In the genomic region with DNA sequence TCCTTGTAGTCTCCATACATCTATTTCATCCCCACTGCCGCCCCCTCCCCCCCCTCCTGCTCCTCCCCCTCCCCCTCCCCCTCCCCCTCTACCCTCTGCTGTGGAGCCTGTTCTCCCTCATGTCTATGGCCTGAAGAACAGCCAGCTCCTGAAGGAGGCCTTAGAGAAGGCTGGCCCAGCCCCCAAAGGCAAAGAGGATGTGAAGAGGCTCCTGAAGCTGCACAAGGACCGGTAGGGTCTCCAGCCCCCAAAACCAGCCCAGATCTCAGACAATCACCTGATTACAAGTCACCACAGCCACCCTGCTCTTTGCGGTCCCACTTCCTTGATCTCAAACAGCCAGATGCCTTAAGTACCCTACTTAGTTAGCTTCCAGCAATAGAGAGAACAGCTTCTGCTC, we compare ENCODE assay signal across 13 mouse cellular contexts. TPM values are rescaled to one million over a fixed set of nuclear protein-coding genes. Genes with fewer than 3 reads are reported as not detected.
A peak's percentile ranks its signal among the peaks of the same experiment; 100 is the strongest.
DNase-seq lines count a peak whose midpoint lies in the region; ATAC-seq and TF ChIP-seq lines count a peak whose summit lies in the region.
"Had no signal": no experiment of that assay in that cellular context is flagged by ENCODE, and none has a peak within 500 bp of the region (broad histone marks: within the 10 kb centered on the region; RNA-seq: fewer than 3 reads in every experiment).

No protein-coding gene starts in this region.

- H3K4me1 ChIP-seq in heart, postnatal 0 days (ENCODE audit: control insufficient read depth, insufficient read depth), result peaks cover 13% of the 10 kb centered on the region
- H3K4me1 ChIP-seq in testis, adult 2 months (ENCODE audit: control insufficient read depth, insufficient read depth, low read length), result peaks cover 10% of the 10 kb centered on the region

- H3K27me3 ChIP-seq in heart, postnatal 0 days (ENCODE audit: control insufficient read depth, insufficient read depth, low read length), result no peaks in the 10 kb centered on the region
- H3K27me3 ChIP-seq in testis, adult 2 months (ENCODE audit: control insufficient read depth, insufficient read depth, low read length), result no peaks in the 10 kb centered on the region

- intact Hi-C loops in heart, postnatal 14 days (cut with DNase I), result loop anchor here (5.0 kb wide), 1 partner anchor 35 kb away; no protein-coding TSS in a partner anchor

- no peak overlapping the region for H3K9ac ChIP-seq in heart, postnatal 0 days (replicated peaks; ENCODE audit: low read depth, low read length)

- 87% methylated on average over 3 of the region's 3 CpGs for WGBS in heart, postnatal 0 days

- TF ChIP-seq POLR2A in testis, adult 2 months (IDR thresholded peaks at IDR 0.05; ENCODE audit: control insufficient read depth, low read depth, low read length), result no peak

- no peak for TF ChIP-seq CTCF in heart, postnatal 0 days (IDR thresholded peaks at IDR 0.05; ENCODE audit: low read depth)
- TF ChIP-seq CTCF in testis, adult 2 months (IDR thresholded peaks at IDR 0.05; ENCODE audit: control insufficient read depth, insufficient read depth, insufficient replicate concordance, low read depth, low read length), result no peak

- peaks cover 26% of the 10 kb centered on the region for H3K36me3 ChIP-seq in heart, postnatal 0 days (replicated peaks; ENCODE audit: control insufficient read depth, insufficient read depth, low read length)
- peaks cover 6% of the 10 kb centered on the region for H3K36me3 ChIP-seq in testis, adult 2 months (ENCODE audit: control insufficient read depth, insufficient read depth, low read length)

- no peak for TF ChIP-seq EP300 in heart, postnatal 0 days (IDR thresholded peaks at IDR 0.05; ENCODE audit: low read depth)

- no peaks in the 10 kb centered on the region for H3K9me3 ChIP-seq in heart, postnatal 0 days (replicated peaks; ENCODE audit: control insufficient read depth, low read length)

- H3K4me3 ChIP-seq in heart, postnatal 0 days (ENCODE audit: low read depth, low read length), result no peak overlapping the region
- H3K4me3 ChIP-seq in testis, adult 2 months (ENCODE audit: control insufficient read depth, low read depth, low read length), result no peak overlapping the region

- ATAC-seq in heart, postnatal 0 days (ENCODE audit: insufficient read depth, low read depth), result no peak

- no peak for DNase-seq in heart, postnatal 0 days (ENCODE audit: low spot score)
- DNase-seq in heart, postnatal 14 days, result no peak
- DNase-seq in testis, postnatal 10 days (ENCODE audit: low spot score), result no peak
- DNase-seq in induced T-regulatory cell, adult 2 months (ENCODE audit: low read depth), result peak; percentile 12
- DNase-seq in adrenal gland, adult 2 months, result no peak
- DNase-seq in right cerebral cortex, postnatal 25 days, result no peak
- DNase-seq: cerebellum, adult 18-20 months; layer of hippocampus, adult 9-11 months; thymus, postnatal 36 days had no signal

- no peak overlapping the region for H3K4me2 ChIP-seq in heart, postnatal 0 days (ENCODE audit: low read depth, low read length)

- H3K27ac ChIP-seq in heart, postnatal 0 days (ENCODE audit: low read depth), result peak overlapping the region; percentile 99; the same call in 1 of the 2 replicates
- peak overlapping the region; percentile 75 for H3K27ac ChIP-seq in testis, adult 2 months (ENCODE audit: control insufficient read depth, insufficient read depth, low read depth, low read length)

RNA-seq across cellular contexts. Expression of gene Snrpa, which starts 1.1 kb away (rescaled TPM):
- total RNA-seq in heart, postnatal 0 days (2014; rRNA removed; ENCODE audit: low replicate concordance), result 78.2 and 79.4 TPM in 2 replicates
- 60.5 and 69.3 TPM in 2 replicates for polyA plus RNA-seq in heart, postnatal 0 days (2015; fragmentation: Nextera tagmentation; extraction: Ambion mirVana)
- 10 to 100 TPM; 38.9 to 47.7 TPM for total RNA-seq in heart, postnatal 14 days (2021)
- 128 and 134 TPM in 2 replicates for polyA plus RNA-seq in testis, adult 2 months (2012; rRNA removed)
- 10 to 100 TPM; 72.5 to 93.0 TPM for total RNA-seq in adrenal gland, adult 2 months (2021)
- polyA plus RNA-seq in adrenal gland, adult 2 months (2012; rRNA removed), result 223 and 231 TPM in 2 replicates

RNA-seq across cellular contexts. Expression of gene BC024978, which starts 1.6 kb away (rescaled TPM):
- 1.8 and 4.8 TPM in 2 replicates for total RNA-seq in heart, postnatal 0 days (2014; rRNA removed; ENCODE audit: low replicate concordance)
- 2.0 and 2.1 TPM in 2 replicates for polyA plus RNA-seq in heart, postnatal 0 days (2015; fragmentation: Nextera tagmentation; extraction: Ambion mirVana)
- total RNA-seq in heart, postnatal 14 days (2021), result 10 to 100 TPM; 12.3 to 12.5 TPM
- 44.3 TPM in 2 replicates for polyA plus RNA-seq in testis, adult 2 months (2012; rRNA removed)
- 10 to 100 TPM; 21.6 to 24.9 TPM for total RNA-seq in adrenal gland, adult 2 months (2021)
- 24.9 and 25.2 TPM in 2 replicates for polyA plus RNA-seq in adrenal gland, adult 2 months (2012; rRNA removed)

RNA-seq across cellular contexts. Expression of gene Mia, which starts 16.2 kb away (rescaled TPM):
- not detected in 2 replicates for total RNA-seq in heart, postnatal 0 days (2014; rRNA removed; ENCODE audit: low replicate concordance)
- polyA plus RNA-seq in heart, postnatal 0 days (2015; fragmentation: Nextera tagmentation; extraction: Ambion mirVana), result 0.25 and 0.38 TPM in 2 replicates
- total RNA-seq in heart, postnatal 14 days (2021), result not detected
- 6.9 and 7.8 TPM in 2 replicates for polyA plus RNA-seq in testis, adult 2 months (2012; rRNA removed)
- total RNA-seq in adrenal gland, adult 2 months (2021), result not detected
- polyA plus RNA-seq in adrenal gland, adult 2 months (2012; rRNA removed), result 0.44 TPM in 1 of 2 replicates, not detected in the other
- polyA plus RNA-seq: inflammation-experienced regulatory T-cells, adult 6 months had no signal

RNA-seq across cellular contexts. Expression of gene Gm21983, which starts 16.2 kb away (rescaled TPM):
- total RNA-seq in heart, postnatal 0 days (2014; rRNA removed; ENCODE audit: low replicate concordance), result not detected in 2 replicates
- polyA plus RNA-seq in heart, postnatal 0 days (2015; fragmentation: Nextera tagmentation; extraction: Ambion mirVana), result 0.15 TPM in 1 of 2 replicates, not detected in the other
- total RNA-seq in heart, postnatal 14 days (2021), result not detected
- polyA plus RNA-seq in testis, adult 2 months (2012; rRNA removed), result not detected in 2 replicates
- total RNA-seq in adrenal gland, adult 2 months (2021), result not detected
- 0.10 TPM in 1 of 2 replicates, not detected in the other for polyA plus RNA-seq in adrenal gland, adult 2 months (2012; rRNA removed)
- total RNA-seq: adrenal gland, postnatal 14 days; granulocyte monocyte progenitor cell, adult 5-6 weeks had no signal
- polyA plus RNA-seq: inflammation-experienced regulatory T-cells, adult 6 months had no signal

RNA-seq across cellular contexts. Expression of gene Rab4b, which starts 18.4 kb away (rescaled TPM):
- 42.5 and 74.2 TPM in 2 replicates for total RNA-seq in heart, postnatal 0 days (2014; rRNA removed; ENCODE audit: low replicate concordance)
- 44.4 and 45.9 TPM in 2 replicates for polyA plus RNA-seq in heart, postnatal 0 days (2015; fragmentation: Nextera tagmentation; extraction: Ambion mirVana)
- 10 to 100 TPM; 21.9 to 22.1 TPM for total RNA-seq in heart, postnatal 14 days (2021)
- 64.5 and 65.1 TPM in 2 replicates for polyA plus RNA-seq in testis, adult 2 months (2012; rRNA removed)
- 10 to 100 TPM; 53.2 to 60.9 TPM for total RNA-seq in adrenal gland, adult 2 months (2021)
- polyA plus RNA-seq in adrenal gland, adult 2 months (2012; rRNA removed), result 86.9 and 97.4 TPM in 2 replicates
